In the genomic region with DNA sequence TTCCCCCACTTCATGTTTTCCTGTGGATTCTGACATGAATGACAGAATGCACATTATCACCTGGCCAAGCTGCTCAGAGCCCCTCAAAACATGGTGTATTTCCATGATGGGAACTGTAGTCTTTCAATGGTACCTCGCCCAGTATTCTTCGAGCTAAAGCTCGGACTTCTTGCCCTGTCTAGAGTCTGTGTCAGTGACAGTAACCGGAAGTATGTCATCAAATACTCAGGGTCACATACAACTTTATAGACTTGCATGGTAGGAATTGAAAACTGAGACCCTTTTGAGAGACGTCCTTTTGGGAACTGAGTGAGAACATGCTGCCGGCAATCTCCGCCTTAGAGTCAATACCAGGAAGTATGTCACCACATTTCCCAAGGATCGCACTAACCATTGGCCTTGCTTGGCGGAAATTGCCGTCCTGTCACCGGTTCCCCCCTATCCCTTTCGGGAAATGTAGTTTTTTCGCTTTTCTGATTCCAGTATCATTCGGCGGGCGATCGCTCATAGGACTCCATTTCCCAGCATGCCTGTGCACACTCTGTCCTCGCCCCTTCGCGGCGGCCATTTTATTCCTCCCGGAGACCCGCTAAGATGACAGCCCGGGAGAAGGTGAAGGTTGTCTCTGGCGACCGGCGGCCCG, we compare ENCODE assay signal across 8 mouse cellular contexts. TPM values are rescaled to one million over a fixed set of nuclear protein-coding genes. Genes with fewer than 3 reads are reported as not detected.
A peak's percentile ranks its signal among the peaks of the same experiment; 100 is the strongest.
DNase-seq lines count a peak whose midpoint lies in the region; ATAC-seq and TF ChIP-seq lines count a peak whose summit lies in the region.

A gene (plus strand): TSS at position 572 of the 643 bp plus-strand sequence.

- peak within 1 kb of the TSS; percentile 85 for H3K27ac ChIP-seq in heart, embryonic 12.5 days (ENCODE audit: poor library complexity, severe bottlenecking)
- H3K27ac ChIP-seq in kidney, postnatal 0 days, result peak within 1 kb of the TSS; percentile 92
- H3K27ac ChIP-seq in liver, embryonic 11.5 days (ENCODE audit: low read depth, low read length), result peak within 1 kb of the TSS; percentile 93
- peak within 1 kb of the TSS; percentile 88 for H3K27ac ChIP-seq in stomach, embryonic 14.5 days (ENCODE audit: low read length)

- H3K9ac ChIP-seq in heart, embryonic 12.5 days, result peak within 1 kb of the TSS; percentile 82
- peak within 1 kb of the TSS; percentile 69 for H3K9ac ChIP-seq in kidney, postnatal 0 days (ENCODE audit: low read depth, low read length)
- H3K9ac ChIP-seq in liver, embryonic 11.5 days (ENCODE audit: low read depth, low read length), result peak within 1 kb of the TSS; percentile 78
- peak within 1 kb of the TSS; percentile 48 for H3K9ac ChIP-seq in stomach, embryonic 14.5 days (replicated peaks; ENCODE audit: low read depth, low read length)

- no peak for TF ChIP-seq CTCF in kidney, postnatal 0 days (IDR thresholded peaks at IDR 0.05; ENCODE audit: low read depth)

- DNase-seq in CD4-positive helper T cell, adult 2 months (ENCODE audit: low read depth, low spot score), result peak; percentile 99
- DNase-seq in brain, embryonic 18.5 days (ENCODE audit: low read depth, low spot score), result peak; percentile 99
- peak; percentile 100 for DNase-seq in kidney, postnatal 0 days (ENCODE audit: low spot score)
- DNase-seq in liver, embryonic 11.5 days (ENCODE audit: low spot score), result peak; percentile 87
- peak; percentile 98 for DNase-seq in naive thymus-derived CD4-positive, alpha-beta T cell, adult 2 months (ENCODE audit: low read depth)

- WGBS in heart, embryonic 12.5 days, result under 1% methylated on average over 28 of the region's 28 CpGs
- under 1% methylated on average over 28 of the region's 28 CpGs for WGBS in kidney, postnatal 0 days
- under 1% methylated on average over 28 of the region's 28 CpGs for WGBS in liver, embryonic 11.5 days
- 0% methylated on average over 28 of the region's 28 CpGs for WGBS in stomach, embryonic 14.5 days

- peak within 1 kb of the TSS; percentile 99 for H3K4me2 ChIP-seq in heart, embryonic 12.5 days
- H3K4me2 ChIP-seq in kidney, postnatal 0 days (ENCODE audit: low read length), result peak within 1 kb of the TSS; percentile 79
- peak within 1 kb of the TSS; percentile 98 for H3K4me2 ChIP-seq in liver, embryonic 11.5 days
- peak within 1 kb of the TSS; percentile 88 for H3K4me2 ChIP-seq in stomach, embryonic 14.5 days (replicated peaks; ENCODE audit: low read depth, low read length)

- no peaks in the 10 kb centered on the region for H3K9me3 ChIP-seq in heart, embryonic 12.5 days (replicated peaks)
- no peaks in the 10 kb centered on the region for H3K9me3 ChIP-seq in kidney, postnatal 0 days (replicated peaks; ENCODE audit: low read length)
- H3K9me3 ChIP-seq in liver, embryonic 11.5 days (ENCODE audit: control insufficient read depth, low read length), result no peaks in the 10 kb centered on the region
- H3K9me3 ChIP-seq in stomach, embryonic 14.5 days (ENCODE audit: control insufficient read depth, low read depth, low read length), result no peaks in the 10 kb centered on the region

- H3K27me3 ChIP-seq in heart, embryonic 12.5 days (replicated peaks), result no peaks in the 10 kb centered on the region
- no peaks in the 10 kb centered on the region for H3K27me3 ChIP-seq in kidney, postnatal 0 days (ENCODE audit: insufficient read depth, low read length)
- H3K27me3 ChIP-seq in liver, embryonic 11.5 days (replicated peaks; ENCODE audit: control insufficient read depth, insufficient read depth, low read length), result no peaks in the 10 kb centered on the region
- no peaks in the 10 kb centered on the region for H3K27me3 ChIP-seq in stomach, embryonic 14.5 days (ENCODE audit: control insufficient read depth, insufficient read depth, low read length)

- peak within 1 kb of the TSS; percentile 82 for H3K4me3 ChIP-seq in heart, embryonic 12.5 days
- peak within 1 kb of the TSS; percentile 67 for H3K4me3 ChIP-seq in kidney, postnatal 0 days (replicated peaks; ENCODE audit: low read depth, low read length)
- H3K4me3 ChIP-seq in liver, embryonic 11.5 days (ENCODE audit: low read depth, low read length), result peak within 1 kb of the TSS; percentile 79
- peak within 1 kb of the TSS; percentile 65 for H3K4me3 ChIP-seq in stomach, embryonic 14.5 days (ENCODE audit: low read depth, low read length)

- H3K4me1 ChIP-seq in heart, embryonic 12.5 days (replicated peaks), result peaks cover 42% of the 10 kb centered on the region
- peaks cover 17% of the 10 kb centered on the region; the same call in 1 of the 2 replicates for H3K4me1 ChIP-seq in kidney, postnatal 0 days (replicated peaks; ENCODE audit: insufficient read depth, low read length)
- peaks cover 33% of the 10 kb centered on the region for H3K4me1 ChIP-seq in liver, embryonic 11.5 days (replicated peaks; ENCODE audit: control insufficient read depth, insufficient read depth, low read length)
- H3K4me1 ChIP-seq in stomach, embryonic 14.5 days (ENCODE audit: control insufficient read depth, insufficient read depth, low read length), result peaks cover 15% of the 10 kb centered on the region; the same call in 1 of the 2 replicates

- H3K36me3 ChIP-seq in heart, embryonic 12.5 days, result peaks cover 39% of the 10 kb centered on the region
- H3K36me3 ChIP-seq in kidney, postnatal 0 days (ENCODE audit: insufficient read depth, low read length), result peaks cover 26% of the 10 kb centered on the region; the same call in 1 of the 2 replicates
- H3K36me3 ChIP-seq in liver, embryonic 11.5 days (ENCODE audit: control insufficient read depth, insufficient read depth, low read length), result peaks cover 26% of the 10 kb centered on the region
- peaks cover 30% of the 10 kb centered on the region for H3K36me3 ChIP-seq in stomach, embryonic 14.5 days (ENCODE audit: control insufficient read depth, insufficient read depth, low read length)

- peak; percentile 89 for ATAC-seq in erythroid progenitor cell, adult 5-6 weeks (replicated peaks; ENCODE audit: low FRiP score, poor library complexity, severe bottlenecking)
- peak; percentile 92 for ATAC-seq in heart, embryonic 12.5 days (ENCODE audit: insufficient number of reproducible peaks, low FRiP score)
- peak; percentile 92 for ATAC-seq in kidney, postnatal 0 days (replicated peaks; ENCODE audit: low FRiP score, low read depth)
- peak; percentile 89 for ATAC-seq in liver, embryonic 11.5 days (replicated peaks; ENCODE audit: low FRiP score)
- peak; percentile 91 for ATAC-seq in stomach, embryonic 14.5 days (ENCODE audit: insufficient number of reproducible peaks, insufficient read depth, low FRiP score, low read depth)

RNA-seq across cellular contexts. Expression of the gene that starts here (rescaled TPM):
- total RNA-seq in erythroid progenitor cell, adult 5-6 weeks (2015; ENCODE audit: low replicate concordance), result 7.2 and 8.4 TPM in 2 replicates
- total RNA-seq in erythroid progenitor cell, adult 5-6 weeks (2017; ENCODE audit: low replicate concordance), result 5.7 and 7.6 TPM in 2 replicates
- polyA plus RNA-seq in heart, embryonic 12.5 days (2016; fragmentation: Nextera tagmentation; extraction: Ambion mirVana), result 19.5 and 19.9 TPM in 2 replicates
- polyA plus RNA-seq in kidney, postnatal 0 days (2015; fragmentation: Nextera tagmentation; extraction: Ambion mirVana), result 11.7 TPM in 2 replicates
- 14.0 and 15.0 TPM in 2 replicates for polyA plus RNA-seq in liver, embryonic 11.5 days (2014; fragmentation: Nextera tagmentation; extraction: Ambion mirVana)
- 13.4 and 13.5 TPM in 2 replicates for polyA plus RNA-seq in stomach, embryonic 14.5 days (2014; fragmentation: Nextera tagmentation; extraction: Ambion mirVana)

Comparison
In these comparisons a context has a peak if more than half of its experiments do, and no peak if none do; other contexts are left out.
1. Peak in every context shown above with its lines: DNase-seq, ATAC-seq, H3K4me3 ChIP-seq and H3K27ac ChIP-seq.